Comparison of ENCODE assay signal across 18 mouse cellular contexts in genomic region chr12:87138342-87138701, GRCm38 (mm10). TPM values are rescaled to one million over a fixed set of nuclear protein-coding genes. Genes with fewer than 3 reads are reported as not detected.
DNase-seq lines count a peak whose midpoint lies in the region; ATAC-seq lines count a peak whose summit lies in the region.
"Had no signal": no experiment of that assay in that cellular context is flagged by ENCODE, and none has a peak within 500 bp of the region (broad histone marks: within the 10 kb centered on the region; RNA-seq: fewer than 3 reads in every experiment).

No protein-coding gene starts in this region.

- no peak overlapping the region for H3K4me2 ChIP-seq in forebrain, embryonic 16.5 days (ENCODE audit: low read length)
- no peak overlapping the region for H3K4me2 ChIP-seq in forebrain, embryonic 12.5 days
- no peak overlapping the region for H3K4me2 ChIP-seq in hindbrain, embryonic 15.5 days
- H3K4me2 ChIP-seq in neural tube, embryonic 13.5 days, result no peak overlapping the region
- no peak overlapping the region for H3K4me2 ChIP-seq in liver, embryonic 12.5 days
- no peak overlapping the region for H3K4me2 ChIP-seq in kidney, embryonic 15.5 days

- WGBS in forebrain, embryonic 10.5 days, result 79% methylated on average over 2 of the region's 2 CpGs
- WGBS in forebrain, embryonic 16.5 days, result 32% methylated on average over 2 of the region's 2 CpGs
- 50% methylated on average over 2 of the region's 2 CpGs for WGBS in forebrain, embryonic 12.5 days
- 27% methylated on average over 2 of the region's 2 CpGs for WGBS in hindbrain, embryonic 15.5 days
- 33% methylated on average over 2 of the region's 2 CpGs for WGBS in neural tube, embryonic 13.5 days
- 93% methylated on average over 2 of the region's 2 CpGs for WGBS in liver, embryonic 12.5 days (ENCODE audit: insufficient replicate concordance)
- WGBS in kidney, embryonic 15.5 days, result 88% methylated on average over 2 of the region's 2 CpGs

- no peak overlapping the region for H3K4me3 ChIP-seq in forebrain, embryonic 10.5 days
- H3K4me3 ChIP-seq in forebrain, embryonic 16.5 days (replicated peaks; ENCODE audit: low read length), result no peak overlapping the region
- no peak overlapping the region for H3K4me3 ChIP-seq in forebrain, embryonic 12.5 days (replicated peaks)
- H3K4me3 ChIP-seq in hindbrain, embryonic 15.5 days, result no peak overlapping the region
- H3K4me3 ChIP-seq in neural tube, embryonic 13.5 days, result no peak overlapping the region
- H3K4me3 ChIP-seq in liver, embryonic 12.5 days, result no peak overlapping the region
- H3K4me3 ChIP-seq in kidney, embryonic 15.5 days (replicated peaks), result no peak overlapping the region
- H3K4me3 ChIP-seq: heart, embryonic 10.5 days; myocyte had no signal

- ATAC-seq in forebrain, embryonic 16.5 days, result no peak
- peak; percentile 55; the same call in 1 of the 2 replicates for ATAC-seq in forebrain, embryonic 12.5 days (ENCODE audit: low FRiP score)
- ATAC-seq in hindbrain, embryonic 15.5 days (ENCODE audit: low FRiP score, low read depth), result peak; percentile 38; the same call in 1 of the 2 replicates
- ATAC-seq in neural tube, embryonic 13.5 days (ENCODE audit: low read depth), result no peak; the same call in 1 of the 2 replicates
- ATAC-seq in liver, embryonic 12.5 days, result no peak
- no peak for ATAC-seq in kidney, embryonic 15.5 days (replicated peaks; ENCODE audit: low FRiP score)
- ATAC-seq: intestine, embryonic 16.5 days had no signal

- peaks cover 16% of the 10 kb centered on the region for H3K4me1 ChIP-seq in forebrain, embryonic 10.5 days
- 0 out of 2 replicates have a peak, but pooled peaks cover 7% of the 10 kb centered on the region for H3K4me1 ChIP-seq in forebrain, embryonic 16.5 days (replicated peaks; ENCODE audit: control insufficient read depth, insufficient read depth, low read length)
- H3K4me1 ChIP-seq in forebrain, embryonic 12.5 days, result peaks cover 14% of the 10 kb centered on the region
- H3K4me1 ChIP-seq in hindbrain, embryonic 15.5 days (replicated peaks), result peaks cover 11% of the 10 kb centered on the region; the same call in 1 of the 2 replicates
- peaks cover 14% of the 10 kb centered on the region; the same call in 1 of the 2 replicates for H3K4me1 ChIP-seq in neural tube, embryonic 13.5 days (replicated peaks)
- peaks cover 11% of the 10 kb centered on the region; the same call in 1 of the 2 replicates for H3K4me1 ChIP-seq in liver, embryonic 12.5 days
- H3K4me1 ChIP-seq in kidney, embryonic 15.5 days, result peaks cover 8% of the 10 kb centered on the region

- no peaks in the 10 kb centered on the region for H3K27me3 ChIP-seq in forebrain, embryonic 10.5 days (ENCODE audit: poor library complexity, severe bottlenecking)
- no peaks in the 10 kb centered on the region for H3K27me3 ChIP-seq in forebrain, embryonic 16.5 days (replicated peaks; ENCODE audit: control insufficient read depth, insufficient read depth, low read length)
- H3K27me3 ChIP-seq in forebrain, embryonic 12.5 days, result no peaks in the 10 kb centered on the region
- H3K27me3 ChIP-seq in hindbrain, embryonic 15.5 days, result no peaks in the 10 kb centered on the region
- no peaks in the 10 kb centered on the region for H3K27me3 ChIP-seq in neural tube, embryonic 13.5 days
- H3K27me3 ChIP-seq in liver, embryonic 12.5 days (replicated peaks), result no peaks in the 10 kb centered on the region
- H3K27me3 ChIP-seq in kidney, embryonic 15.5 days, result no peaks in the 10 kb centered on the region

- H3K36me3 ChIP-seq in forebrain, embryonic 10.5 days (replicated peaks), result peaks cover 38% of the 10 kb centered on the region
- no peaks in the 10 kb centered on the region for H3K36me3 ChIP-seq in forebrain, embryonic 16.5 days (ENCODE audit: control insufficient read depth, insufficient read depth)
- H3K36me3 ChIP-seq in forebrain, embryonic 12.5 days (replicated peaks), result peaks cover 17% of the 10 kb centered on the region; the same call in 1 of the 2 replicates
- H3K36me3 ChIP-seq in hindbrain, embryonic 15.5 days, result peaks cover 16% of the 10 kb centered on the region; the same call in 1 of the 2 replicates
- H3K36me3 ChIP-seq in neural tube, embryonic 13.5 days, result peaks cover 23% of the 10 kb centered on the region
- H3K36me3 ChIP-seq in liver, embryonic 12.5 days, result 0 out of 2 replicates have a peak, but pooled peaks cover 8% of the 10 kb centered on the region
- H3K36me3 ChIP-seq in kidney, embryonic 15.5 days, result peaks cover 19% of the 10 kb centered on the region

- DNase-seq in forebrain, embryonic 10.5 days (ENCODE audit: extremely low spot score, low spot score), result no peak
- no peak for DNase-seq in gastrocnemius, postnatal 4 days (ENCODE audit: low spot score in 2 of 2)
- DNase-seq: gastrocnemius, postnatal 10 days; kidney, postnatal 10 days; liver; lung, adult 2 months; thymus, adult 2 months had no signal

- H3K9ac ChIP-seq in forebrain, embryonic 16.5 days (replicated peaks; ENCODE audit: low read depth, low read length), result no peak overlapping the region
- H3K9ac ChIP-seq in forebrain, embryonic 12.5 days, result 0 out of 2 replicates have a peak overlapping the region, but pooled peaks have one; percentile 17
- H3K9ac ChIP-seq in hindbrain, embryonic 15.5 days, result no peak overlapping the region
- no peak overlapping the region for H3K9ac ChIP-seq in neural tube, embryonic 13.5 days
- H3K9ac ChIP-seq in liver, embryonic 12.5 days, result no peak overlapping the region
- no peak overlapping the region for H3K9ac ChIP-seq in kidney, embryonic 15.5 days

- H3K9me3 ChIP-seq in forebrain, embryonic 10.5 days, result no peaks in the 10 kb centered on the region
- H3K9me3 ChIP-seq in forebrain, embryonic 16.5 days (ENCODE audit: control insufficient read depth, low read length), result no peaks in the 10 kb centered on the region
- no peaks in the 10 kb centered on the region for H3K9me3 ChIP-seq in forebrain, embryonic 12.5 days
- H3K9me3 ChIP-seq in hindbrain, embryonic 15.5 days, result no peaks in the 10 kb centered on the region
- H3K9me3 ChIP-seq in neural tube, embryonic 13.5 days, result no peaks in the 10 kb centered on the region
- H3K9me3 ChIP-seq in liver, embryonic 12.5 days (replicated peaks), result no peaks in the 10 kb centered on the region
- H3K9me3 ChIP-seq in kidney, embryonic 15.5 days (replicated peaks), result no peaks in the 10 kb centered on the region
- H3K9me3 ChIP-seq: heart, embryonic 10.5 days had no signal

- peak overlapping the region; percentile 76 for H3K27ac ChIP-seq in forebrain, embryonic 10.5 days
- H3K27ac ChIP-seq in forebrain, embryonic 16.5 days (ENCODE audit: low read length), result no peak overlapping the region
- peak overlapping the region; percentile 78 for H3K27ac ChIP-seq in forebrain, embryonic 12.5 days
- peak overlapping the region; percentile 6; the same call in 1 of the 2 replicates for H3K27ac ChIP-seq in hindbrain, embryonic 15.5 days (replicated peaks)
- peak overlapping the region; percentile 75 for H3K27ac ChIP-seq in neural tube, embryonic 13.5 days (replicated peaks)
- no peak overlapping the region for H3K27ac ChIP-seq in liver, embryonic 12.5 days
- no peak overlapping the region for H3K27ac ChIP-seq in kidney, embryonic 15.5 days
- H3K27ac ChIP-seq: heart, embryonic 10.5 days; macrophage had no signal

RNA-seq across cellular contexts. Expression of gene Gstz1, which starts 8.6 kb away (rescaled TPM):
- 28.5 TPM in 2 replicates for polyA plus RNA-seq in forebrain, embryonic 10.5 days (2016; fragmentation: Nextera tagmentation; extraction: Ambion mirVana)
- 26.8 and 30.0 TPM in 2 replicates for polyA plus RNA-seq in forebrain, embryonic 16.5 days (2015; fragmentation: Nextera tagmentation; extraction: Ambion mirVana)
- polyA plus RNA-seq in forebrain, embryonic 12.5 days (2016; fragmentation: Nextera tagmentation; extraction: Ambion mirVana), result 24.3 and 28.3 TPM in 2 replicates
- polyA plus RNA-seq in hindbrain, embryonic 15.5 days (2015; fragmentation: Nextera tagmentation; extraction: Ambion mirVana), result 29.3 and 30.0 TPM in 2 replicates
- polyA plus RNA-seq in neural tube, embryonic 13.5 days (2015; fragmentation: Nextera tagmentation; extraction: Ambion mirVana), result 23.6 and 28.0 TPM in 2 replicates
- 44.8 and 49.2 TPM in 2 replicates for polyA plus RNA-seq in liver, embryonic 12.5 days (2016; fragmentation: Nextera tagmentation; extraction: Ambion mirVana)
- polyA plus RNA-seq in kidney, embryonic 15.5 days (2015; fragmentation: Nextera tagmentation; extraction: Ambion mirVana), result 43.9 and 56.1 TPM in 2 replicates
- total RNA-seq in gastrocnemius, postnatal 4 days (2021), result 10 to 100 TPM; 52.4 to 56.7 TPM

RNA-seq across cellular contexts. Expression of gene Pomt2, which starts 9.4 kb away (rescaled TPM):
- 15.5 and 16.6 TPM in 2 replicates for polyA plus RNA-seq in forebrain, embryonic 10.5 days (2016; fragmentation: Nextera tagmentation; extraction: Ambion mirVana)
- 12.7 and 13.4 TPM in 2 replicates for polyA plus RNA-seq in forebrain, embryonic 16.5 days (2015; fragmentation: Nextera tagmentation; extraction: Ambion mirVana)
- polyA plus RNA-seq in forebrain, embryonic 12.5 days (2016; fragmentation: Nextera tagmentation; extraction: Ambion mirVana), result 16.2 and 16.6 TPM in 2 replicates
- polyA plus RNA-seq in hindbrain, embryonic 15.5 days (2015; fragmentation: Nextera tagmentation; extraction: Ambion mirVana), result 14.7 and 14.8 TPM in 2 replicates
- polyA plus RNA-seq in neural tube, embryonic 13.5 days (2015; fragmentation: Nextera tagmentation; extraction: Ambion mirVana), result 11.4 and 12.4 TPM in 2 replicates
- polyA plus RNA-seq in liver, embryonic 12.5 days (2016; fragmentation: Nextera tagmentation; extraction: Ambion mirVana), result 7.1 and 7.3 TPM in 2 replicates
- polyA plus RNA-seq in kidney, embryonic 15.5 days (2015; fragmentation: Nextera tagmentation; extraction: Ambion mirVana), result 18.5 and 19.0 TPM in 2 replicates
- 10 to 100 TPM; 12.3 to 14.6 TPM for total RNA-seq in gastrocnemius, postnatal 4 days (2021)

RNA-seq across cellular contexts. Expression of gene Ngb, which starts 36.0 kb away (rescaled TPM):
- 0.29 and 0.31 TPM in 2 replicates for polyA plus RNA-seq in forebrain, embryonic 10.5 days (2016; fragmentation: Nextera tagmentation; extraction: Ambion mirVana)
- polyA plus RNA-seq in forebrain, embryonic 16.5 days (2015; fragmentation: Nextera tagmentation; extraction: Ambion mirVana), result 2.2 and 3.7 TPM in 2 replicates
- 0.44 and 0.57 TPM in 2 replicates for polyA plus RNA-seq in forebrain, embryonic 12.5 days (2016; fragmentation: Nextera tagmentation; extraction: Ambion mirVana)
- 4.9 TPM in 2 replicates for polyA plus RNA-seq in hindbrain, embryonic 15.5 days (2015; fragmentation: Nextera tagmentation; extraction: Ambion mirVana)
- 1.0 and 1.2 TPM in 2 replicates for polyA plus RNA-seq in neural tube, embryonic 13.5 days (2015; fragmentation: Nextera tagmentation; extraction: Ambion mirVana)
- polyA plus RNA-seq in liver, embryonic 12.5 days (2016; fragmentation: Nextera tagmentation; extraction: Ambion mirVana), result 0.17 TPM in 1 of 2 replicates, not detected in the other
- polyA plus RNA-seq in kidney, embryonic 15.5 days (2015; fragmentation: Nextera tagmentation; extraction: Ambion mirVana), result 0.69 and 0.74 TPM in 2 replicates
- not detected for total RNA-seq in gastrocnemius, postnatal 4 days (2021)
- total RNA-seq: heart, postnatal 25 days had no signal

Comparison
In these comparisons a context has a peak if more than half of its experiments do, and no peak if none do; other contexts are left out.
1. H3K27ac ChIP-seq: peak in forebrain, embryonic 10.5 days (single experiment), forebrain, embryonic 12.5 days (single experiment), hindbrain, embryonic 15.5 days (single experiment) and neural tube, embryonic 13.5 days (single experiment); none in forebrain, embryonic 16.5 days (single experiment), liver, embryonic 12.5 days (single experiment) and kidney, embryonic 15.5 days (single experiment).
2. ATAC-seq: peak in forebrain, embryonic 12.5 days (single experiment) and hindbrain, embryonic 15.5 days (single experiment); none in forebrain, embryonic 16.5 days (single experiment), neural tube, embryonic 13.5 days (single experiment), liver, embryonic 12.5 days (single experiment) and kidney, embryonic 15.5 days (single experiment).